Mouse (Mus musculus): ENCODE measurements around the gene Kif16b. TPM values are rescaled to one million over a fixed set of nuclear protein-coding genes. Genes with fewer than 3 reads are reported as not detected.
"Not testable (repeated sequence)": the region's sequence is repeated elsewhere in the genome, so short reads cannot be mapped to it uniquely, and the experiment has no call there.

Kif16b gene
- polyA plus RNA-seq, 1 experiment from 2014 or later: 4.1 TPM

GRCm38 (mm10) chr2:142596176-142597170 lies 304.9 kb downstream of the Kif16b start:
- Histone ChIP-seq H3K4me3 (no peak overlapping the region), H3K36me3 (ENCODE audit: poor library complexity, severe bottlenecking) (no peaks in the 10 kb centered on the region), H3K4me1 (no peaks in the 10 kb centered on the region), H3K9ac (no peak overlapping the region), H3K9me3 (replicated peaks) (no peaks in the 10 kb centered on the region), H3K4me2 (no peak overlapping the region), H3K27me3 (0 out of 2 replicates have a peak, but pooled peaks cover 2% of the 10 kb centered on the region), H3K27ac (no peak overlapping the region)
- WGBS: 76% methylated on average over 17 of the region's 17 CpGs
- ATAC-seq: no peak

- peaks cover 15% of the 10 kb centered on the region for H3K4me1 ChIP-seq
- no peak overlapping the region for H3K27ac ChIP-seq
These were observed 310.4 kb downstream of the Kif16b start for GRCm38 (mm10) chr2:142590938-142591337.

GRCm38 (mm10) chr2:142590284-142590724 lies 311.0 kb downstream of the Kif16b start:
- 5% methylated on average over 6 of the region's 6 CpGs for WGBS
- 0 out of 2 replicates have a peak, but pooled peaks have one; percentile 15 for ATAC-seq
- Histone ChIP-seq H3K9ac (no peak overlapping the region), H3K9me3 (replicated peaks) (no peaks in the 10 kb centered on the region), H3K36me3 (ENCODE audit: poor library complexity, severe bottlenecking) (no peaks in the 10 kb centered on the region), H3K4me3 (no peak overlapping the region), H3K4me2 (peak overlapping the region; percentile 35; the same call in 1 of the 2 replicates), H3K4me1 (peaks cover 15% of the 10 kb centered on the region), H3K27ac (no peak overlapping the region), H3K27me3 (0 out of 2 replicates have a peak, but pooled peaks cover 2% of the 10 kb centered on the region)

More at GRCm38 (mm10) chr2:142590938-142591337, 310.4 kb downstream of the Kif16b start:
- no peak for ATAC-seq
- Histone ChIP-seq H3K36me3 (ENCODE audit: poor library complexity, severe bottlenecking) (no peaks in the 10 kb centered on the region), H3K4me3 (no peak overlapping the region), H3K4me2 (no peak overlapping the region), H3K9me3 (replicated peaks) (no peaks in the 10 kb centered on the region), H3K9ac (no peak overlapping the region), H3K27me3 (0 out of 2 replicates have a peak, but pooled peaks cover 2% of the 10 kb centered on the region)

GRCm38 (mm10) chr2:142589403-142590283 lies 311.7 kb downstream of the Kif16b start:
- Histone ChIP-seq H3K4me2 (peak overlapping the region; percentile 35), H3K27ac (no peak overlapping the region), H3K4me3 (no peak overlapping the region), H3K36me3 (ENCODE audit: poor library complexity, severe bottlenecking) (no peaks in the 10 kb centered on the region), H3K27me3 (0 out of 2 replicates have a peak, but pooled peaks cover 2% of the 10 kb centered on the region), H3K9ac (no peak overlapping the region), H3K4me1 (peaks cover 15% of the 10 kb centered on the region), H3K9me3 (replicated peaks) (no peaks in the 10 kb centered on the region)
- WGBS: 4% methylated on average over 14 of the region's 14 CpGs
- ATAC-seq: peak; percentile 75; the same call in 1 of the 2 replicates

- H3K9me3 ChIP-seq (replicated peaks): no peaks in the 10 kb centered on the region
- H3K27me3 ChIP-seq: no peaks in the 10 kb centered on the region
- peaks cover 15% of the 10 kb centered on the region for H3K4me1 ChIP-seq
- H3K36me3 ChIP-seq (ENCODE audit: poor library complexity, severe bottlenecking): no peaks in the 10 kb centered on the region
- no peak overlapping the region for H3K4me3 ChIP-seq
- WGBS: 92% methylated on average over 5 of the region's 5 CpGs
- no peak for ATAC-seq
- H3K9ac ChIP-seq: no peak overlapping the region
- H3K27ac ChIP-seq: no peak overlapping the region
- no peak overlapping the region for H3K4me2 ChIP-seq
These were observed 315.5 kb downstream of the Kif16b start for GRCm38 (mm10) chr2:142585845-142586244.

- Histone ChIP-seq H3K27ac (no peak overlapping the region), H3K27me3 (no peaks in the 10 kb centered on the region), H3K9ac (no peak overlapping the region), H3K4me3 (no peak overlapping the region), H3K4me2 (no peak overlapping the region), H3K36me3 (ENCODE audit: poor library complexity, severe bottlenecking) (no peaks in the 10 kb centered on the region), H3K9me3 (replicated peaks) (no peaks in the 10 kb centered on the region), H3K4me1 (peaks cover 10% of the 10 kb centered on the region)
- 90% methylated on average over 11 of the region's 11 CpGs for WGBS
- no peak for ATAC-seq
These were observed 316.2 kb downstream of the Kif16b start for GRCm38 (mm10) chr2:142584851-142585737.

- no peaks in the 10 kb centered on the region for H3K9me3 ChIP-seq (replicated peaks)
These were observed 320.9 kb downstream of the Kif16b start for GRCm38 (mm10) chr2:142580449-142580848.

GRCm38 (mm10) chr2:142577414-142577813 lies 323.9 kb downstream of the Kif16b start:
- 76% methylated on average over 9 of the region's 9 CpGs for WGBS
- not testable (repeated sequence) for H3K9me3 ChIP-seq (replicated peaks); H3K27ac ChIP-seq; H3K9ac ChIP-seq; H3K4me1 ChIP-seq; H3K4me2 ChIP-seq; H3K4me3 ChIP-seq; H3K36me3 ChIP-seq (ENCODE audit: poor library complexity, severe bottlenecking); ATAC-seq; H3K27me3 ChIP-seq

More at GRCm38 (mm10) chr2:142580449-142580848, 320.9 kb downstream of the Kif16b start:
- no peak overlapping the region for H3K9ac ChIP-seq
- H3K4me3 ChIP-seq: no peak overlapping the region
- ATAC-seq: no peak
- H3K36me3 ChIP-seq (ENCODE audit: poor library complexity, severe bottlenecking): no peaks in the 10 kb centered on the region
- H3K4me1 ChIP-seq: no peaks in the 10 kb centered on the region
- H3K4me2 ChIP-seq: no peak overlapping the region
- no peak overlapping the region for H3K27ac ChIP-seq
- no peaks in the 10 kb centered on the region for H3K27me3 ChIP-seq

GRCm38 (mm10) chr2:142569771-142570170 lies 331.6 kb downstream of the Kif16b start:
- Histone ChIP-seq H3K27ac (no peak overlapping the region), H3K9me3 (replicated peaks) (no peaks in the 10 kb centered on the region), H3K4me1 (peaks cover 5% of the 10 kb centered on the region), H3K9ac (no peak overlapping the region), H3K27me3 (no peaks in the 10 kb centered on the region), H3K4me3 (no peak overlapping the region), H3K4me2 (no peak overlapping the region), H3K36me3 (ENCODE audit: poor library complexity, severe bottlenecking) (no peaks in the 10 kb centered on the region)
- ATAC-seq: no peak
- 69% methylated on average over 8 of the region's 8 CpGs for WGBS

All from forebrain, embryonic 13.5 days (tissue).